Mouse (Mus musculus) naive thymus-derived CD4-positive, alpha-beta T cell, adult 2 months (primary cell): ENCODE results near the gene Stk39.

Experiments
- DNase-seq: peaks from one replicate; pipeline ENCODE4 v3.0.0-alpha.2; 2011; ENCODE audit warnings: low read depth

The Stk39 gene

DNA sequence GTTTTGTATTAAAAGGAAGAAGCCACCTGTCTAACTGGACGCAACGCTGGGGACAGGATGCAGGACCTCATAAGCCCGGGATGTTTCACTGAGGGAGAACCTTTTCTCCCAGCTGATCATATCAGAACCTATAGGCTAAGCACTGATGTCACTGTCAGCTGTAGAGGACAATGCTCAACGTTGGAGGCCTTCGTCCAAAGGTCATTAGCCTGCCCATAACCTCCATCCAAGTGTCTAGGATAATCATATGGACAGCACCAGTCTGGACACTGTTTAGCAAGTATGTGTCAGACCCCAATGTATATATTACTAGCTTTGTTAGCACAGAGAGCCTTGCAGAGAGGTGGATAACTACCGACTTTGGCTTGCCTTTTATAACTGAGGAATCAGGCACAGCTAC, 51.8 kb downstream of the Stk39 start:
- no peak for DNase-seq

DNA sequence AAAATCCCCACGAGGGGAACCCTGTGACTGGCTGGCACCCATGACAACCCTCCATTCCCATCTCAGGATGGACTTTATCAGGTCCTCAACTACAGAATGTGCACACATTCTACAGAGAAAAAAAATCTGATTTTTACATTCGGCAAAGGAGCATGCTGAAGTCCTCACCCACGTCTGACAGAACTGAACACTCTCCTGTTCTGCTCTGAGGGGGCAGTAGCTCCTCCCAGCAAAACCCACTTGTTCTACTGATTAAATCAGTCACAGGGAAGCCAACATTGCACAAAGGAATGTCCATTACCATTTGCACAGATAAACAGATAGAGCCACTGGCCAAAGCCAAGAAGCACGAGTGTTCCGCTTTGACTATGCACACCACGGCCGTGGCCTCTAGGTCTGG, 52.3 kb downstream of the Stk39 start:
- no peak for DNase-seq

DNA sequence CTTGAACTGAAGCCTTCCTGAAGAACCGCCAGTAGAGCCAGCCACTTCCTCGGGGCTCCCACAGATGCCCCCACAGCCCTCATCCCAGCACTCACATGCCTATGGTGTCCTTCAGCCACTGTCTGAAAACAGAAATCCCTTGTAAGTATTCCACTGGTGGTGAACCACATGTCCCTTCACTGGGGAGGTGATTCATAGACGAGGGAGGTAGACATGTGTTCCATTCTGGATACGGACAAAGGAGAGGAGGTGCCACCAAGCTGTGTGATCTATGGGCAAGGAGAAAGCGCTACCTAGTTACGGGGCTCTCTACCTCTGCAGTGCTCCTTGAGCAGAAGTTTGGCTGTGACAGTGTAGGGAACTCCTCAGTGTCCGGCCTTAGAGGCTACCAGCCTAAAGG, 52.9 kb downstream of the Stk39 start:
- DNase-seq: no peak

DNA sequence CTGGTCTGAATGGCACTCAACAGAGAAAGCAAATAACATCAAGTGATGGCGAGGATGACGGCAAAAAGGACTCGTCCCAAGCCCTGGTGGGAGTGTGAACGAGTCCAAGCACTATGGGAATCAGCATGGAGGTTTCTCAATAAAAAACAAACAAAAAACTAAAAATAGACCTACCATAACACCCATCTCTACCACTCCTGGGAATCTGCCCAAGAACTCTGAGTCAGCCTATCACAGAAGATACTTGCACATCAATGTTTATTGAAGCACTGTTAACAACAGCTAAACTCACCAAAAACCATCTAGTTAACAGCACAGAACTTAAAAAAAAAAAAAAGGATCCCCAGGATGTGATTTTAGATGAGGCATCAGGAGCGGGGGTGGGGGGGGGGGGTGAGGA, 55.0 kb downstream of the Stk39 start:
- no peak for DNase-seq

DNA sequence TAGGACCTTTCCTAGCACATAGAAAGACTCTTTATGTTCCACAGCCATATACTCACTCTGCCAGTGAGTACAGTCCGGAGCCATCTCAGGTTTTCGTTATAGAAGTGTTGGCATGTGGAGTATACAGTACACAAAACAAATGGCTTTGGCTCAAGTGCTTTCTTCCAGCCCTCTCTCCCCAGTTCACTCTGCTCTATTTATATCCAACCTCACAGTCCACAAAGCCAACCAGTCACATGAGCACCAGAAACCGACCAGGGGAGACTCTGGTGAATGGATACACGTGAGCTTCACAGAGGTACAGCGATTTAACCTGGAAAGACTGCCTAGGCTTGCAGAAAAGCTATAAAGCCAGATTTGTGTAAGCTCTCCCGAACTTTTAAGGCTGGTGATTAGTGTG, 56.4 kb downstream of the Stk39 start:
- no peak for DNase-seq

DNA sequence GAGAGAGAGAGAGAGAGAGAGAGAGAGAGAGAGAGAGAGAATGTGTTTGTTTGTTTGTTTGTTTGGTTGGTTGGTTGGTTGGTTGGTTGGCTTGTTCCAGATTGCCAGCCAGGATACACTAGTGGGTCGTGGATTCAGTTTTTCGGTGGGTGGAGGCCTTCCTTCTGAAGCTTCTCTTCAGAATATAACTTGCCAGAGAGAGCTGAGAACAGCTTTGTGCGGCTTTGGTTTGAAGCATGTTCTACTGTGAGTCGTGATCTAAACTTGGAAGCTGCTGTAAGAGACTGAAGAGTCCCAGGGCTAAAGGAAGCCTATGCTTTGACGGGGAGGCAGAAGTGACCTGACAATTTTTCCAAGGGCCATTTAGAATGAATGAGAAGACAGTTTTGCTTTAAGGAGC, 59.9 kb downstream of the Stk39 start:
- DNase-seq: no peak

DNA sequence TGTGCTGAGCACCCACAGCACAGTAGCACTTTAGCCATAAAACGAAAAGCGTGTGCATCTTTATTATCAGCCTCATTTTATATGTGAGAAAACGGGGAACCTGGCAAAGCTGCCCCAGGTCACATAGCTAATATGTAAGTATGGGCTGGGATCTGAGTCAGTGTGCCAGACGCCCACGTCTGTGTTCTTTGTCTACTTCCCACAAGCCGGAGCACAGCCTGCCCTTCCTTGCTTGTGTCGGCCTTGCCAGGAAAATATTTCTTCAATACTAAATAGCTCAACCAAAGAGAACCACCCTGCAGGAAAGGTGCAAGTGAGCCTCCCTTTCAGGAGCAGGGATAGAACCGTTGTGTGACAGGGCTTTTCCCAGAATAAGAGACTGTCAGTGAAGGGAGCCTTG, 60.9 kb downstream of the Stk39 start:
- DNase-seq: no peak

DNA sequence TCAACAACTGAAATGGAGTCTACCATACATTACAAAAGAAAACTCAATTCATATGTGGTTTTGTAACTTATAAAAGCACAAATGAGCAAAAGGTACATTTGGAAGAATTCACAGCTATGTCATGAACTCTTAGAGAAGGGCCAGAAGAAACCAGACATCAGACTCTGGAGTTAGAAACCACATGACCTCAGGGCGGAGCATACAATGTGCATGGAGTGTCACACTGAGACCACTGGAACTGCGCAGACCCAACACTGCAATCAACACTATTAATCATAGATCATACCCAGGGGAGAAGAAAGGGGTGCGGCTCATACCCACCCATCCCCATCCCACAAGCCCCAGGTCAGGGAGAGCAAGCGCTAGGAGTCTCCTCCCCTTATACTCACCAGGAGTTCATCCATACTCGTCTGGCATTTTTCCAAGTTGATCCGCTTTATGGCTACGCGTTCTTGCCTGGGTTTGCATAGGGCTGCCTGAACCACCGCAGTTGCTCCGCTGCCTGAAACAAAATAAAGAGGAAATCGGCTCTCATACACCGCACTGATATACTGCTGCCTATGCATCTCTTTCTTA, 62.3 kb downstream of the Stk39 start:
- no peak for DNase-seq

DNA sequence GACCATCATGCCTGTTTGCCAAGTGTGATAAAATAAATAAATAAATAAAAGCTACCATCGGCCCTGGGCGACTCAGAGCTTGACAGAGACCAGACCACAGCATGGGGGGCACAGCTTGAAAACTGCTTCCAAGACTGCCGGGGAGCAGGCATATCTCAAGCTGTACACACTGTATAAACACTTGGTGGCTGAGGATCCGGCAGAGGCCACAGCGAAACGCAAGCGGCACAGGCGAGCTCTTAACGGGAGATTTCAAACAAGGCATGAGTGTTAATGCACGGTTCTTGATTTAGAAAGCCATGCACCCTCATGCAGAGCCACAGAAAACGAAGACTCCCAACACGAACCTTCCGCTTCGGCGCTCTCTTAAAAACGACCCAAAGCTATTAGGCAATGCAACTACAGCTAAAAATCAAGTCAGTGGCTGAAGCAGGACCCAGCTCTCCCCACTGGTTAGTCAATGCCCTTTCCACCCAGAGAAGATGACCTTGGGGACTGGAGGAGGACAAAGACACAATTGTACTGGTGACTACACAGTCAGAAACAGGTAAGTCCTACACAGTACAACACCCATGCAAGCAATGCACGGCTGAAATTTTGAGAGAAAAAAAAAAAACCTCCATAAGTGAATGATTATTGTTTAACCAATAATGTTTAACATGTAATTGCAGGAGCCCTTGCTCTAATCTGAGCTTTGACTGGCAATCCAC, 63.6 kb downstream of the Stk39 start:
- DNase-seq: no peak

DNA sequence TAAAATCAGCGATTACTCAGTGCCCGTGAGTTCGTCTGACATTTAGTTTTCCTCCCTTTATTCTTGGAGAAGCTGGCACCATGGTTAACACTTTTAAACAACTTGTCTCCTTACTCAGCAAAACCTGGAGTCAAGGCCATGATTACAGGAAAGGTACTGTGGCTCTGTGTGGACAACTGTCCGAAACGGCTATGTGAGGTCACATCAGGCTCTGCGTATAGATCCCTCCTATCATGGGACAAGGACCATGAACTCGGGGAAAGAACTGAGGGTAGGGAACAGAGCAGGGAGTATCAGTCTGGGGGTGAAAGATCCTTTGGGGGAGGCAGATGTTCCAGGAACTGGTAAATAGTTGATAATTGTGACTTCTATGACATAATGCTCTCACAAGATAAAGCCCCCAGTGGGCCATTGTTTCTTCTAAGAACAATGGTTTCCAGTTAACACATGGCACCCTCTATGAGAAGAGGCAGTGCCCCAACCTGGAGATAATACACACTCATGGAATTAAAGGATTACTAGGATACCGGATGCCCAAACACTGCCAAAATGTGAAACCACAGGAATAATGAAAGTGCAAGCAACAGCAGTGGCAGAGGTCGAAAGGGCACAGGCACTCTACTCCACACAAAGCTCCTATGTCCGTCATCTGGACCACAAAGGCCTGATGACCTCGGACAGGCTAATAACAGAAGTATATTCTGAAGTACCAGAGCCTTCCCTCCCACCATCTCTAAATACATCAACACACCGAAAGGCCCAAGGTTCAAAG, 64.7 kb downstream of the Stk39 start:
- no peak for DNase-seq

DNA sequence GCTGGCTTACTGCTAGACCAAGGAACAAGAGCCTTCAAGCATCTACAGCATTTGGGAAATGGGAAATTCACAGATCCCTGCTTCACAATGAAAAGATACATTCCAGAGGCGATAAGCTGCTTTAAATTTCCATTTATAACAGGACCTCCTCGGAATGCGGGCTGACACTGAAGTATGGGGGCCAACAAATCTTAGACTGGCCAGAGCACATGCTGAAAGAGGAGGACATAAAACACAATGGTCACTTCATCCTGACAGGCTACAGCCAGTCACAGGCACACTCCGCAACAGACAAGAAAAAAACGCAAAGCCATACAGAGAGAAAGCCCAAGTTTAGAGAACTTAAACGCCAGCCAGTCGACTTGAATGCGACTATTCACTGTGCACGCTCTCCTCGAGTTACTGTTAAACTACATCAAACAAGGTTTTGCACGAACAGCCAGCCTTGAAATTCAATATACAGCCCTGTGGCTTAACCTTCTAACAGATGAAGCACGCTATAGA, 65.4 kb downstream of the Stk39 start:
- no peak for DNase-seq

DNA sequence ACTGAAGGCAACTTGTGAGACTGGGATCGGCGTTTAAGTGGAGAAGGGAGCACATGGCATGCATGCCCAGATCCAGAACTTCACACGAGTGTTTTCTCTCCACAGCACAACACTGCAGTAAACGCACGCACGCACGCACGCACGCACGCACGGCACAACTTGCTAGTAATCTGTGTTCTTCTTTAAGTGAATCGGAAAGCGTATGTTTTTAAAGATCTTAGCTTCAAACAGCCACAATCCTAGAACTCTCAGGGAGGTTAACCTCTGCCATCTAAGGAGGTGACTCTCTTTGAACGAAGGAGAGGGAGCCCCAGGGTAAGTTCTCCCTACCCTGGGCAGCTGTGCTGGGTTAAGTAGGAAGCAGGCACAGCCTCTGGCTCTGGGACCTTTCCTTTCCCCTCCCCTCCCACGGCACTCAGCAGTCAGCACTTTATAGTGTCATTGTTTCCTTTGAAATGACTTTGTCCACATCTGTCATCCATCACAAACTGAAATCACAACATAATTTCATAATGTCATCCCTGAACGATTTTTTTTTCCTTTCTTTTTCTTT, 66.8 kb downstream of the Stk39 start:
- DNase-seq: no peak

DNA sequence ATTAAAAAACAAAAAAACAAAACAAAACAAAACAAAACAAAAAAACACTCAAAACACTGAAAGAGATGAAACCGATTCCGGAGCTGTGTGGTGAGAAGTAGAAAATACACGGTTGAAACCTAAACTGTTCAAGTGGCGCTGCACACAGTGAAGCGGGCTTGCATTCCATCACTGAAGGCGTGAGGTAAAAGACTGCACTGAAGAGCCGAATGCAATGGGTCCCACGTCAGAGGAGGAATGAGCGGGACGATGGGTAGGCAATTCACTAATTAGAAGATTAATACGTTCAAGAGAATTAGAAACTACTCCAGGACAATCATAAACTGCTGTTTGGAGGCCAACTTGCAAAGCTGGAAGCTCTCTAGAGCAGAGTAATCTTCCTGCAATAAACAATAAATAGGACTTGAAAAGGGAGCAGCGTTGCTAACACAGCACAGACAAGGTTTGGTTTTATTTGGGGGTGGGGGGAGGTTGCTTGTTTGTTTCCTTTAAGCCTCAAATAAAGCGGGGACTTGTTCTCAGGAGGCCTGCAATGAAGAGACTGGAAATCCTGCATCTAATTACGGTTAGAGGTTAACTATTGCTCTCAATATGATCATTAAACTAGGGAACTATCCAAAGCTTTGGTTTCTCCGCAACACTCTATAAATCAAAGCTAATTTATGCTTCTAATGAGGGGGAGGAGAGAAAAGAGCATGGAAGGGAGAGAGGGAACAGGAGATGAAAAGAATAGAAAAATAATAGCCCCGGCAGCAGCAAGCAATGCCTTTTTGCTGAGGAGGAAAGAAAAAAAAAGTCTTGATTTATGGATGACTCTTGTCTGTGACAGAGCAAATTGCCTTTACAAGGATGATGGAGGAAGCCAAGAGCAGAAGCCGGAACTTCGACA, 67.5 kb downstream of the Stk39 start:
- DNase-seq: no peak

DNA sequence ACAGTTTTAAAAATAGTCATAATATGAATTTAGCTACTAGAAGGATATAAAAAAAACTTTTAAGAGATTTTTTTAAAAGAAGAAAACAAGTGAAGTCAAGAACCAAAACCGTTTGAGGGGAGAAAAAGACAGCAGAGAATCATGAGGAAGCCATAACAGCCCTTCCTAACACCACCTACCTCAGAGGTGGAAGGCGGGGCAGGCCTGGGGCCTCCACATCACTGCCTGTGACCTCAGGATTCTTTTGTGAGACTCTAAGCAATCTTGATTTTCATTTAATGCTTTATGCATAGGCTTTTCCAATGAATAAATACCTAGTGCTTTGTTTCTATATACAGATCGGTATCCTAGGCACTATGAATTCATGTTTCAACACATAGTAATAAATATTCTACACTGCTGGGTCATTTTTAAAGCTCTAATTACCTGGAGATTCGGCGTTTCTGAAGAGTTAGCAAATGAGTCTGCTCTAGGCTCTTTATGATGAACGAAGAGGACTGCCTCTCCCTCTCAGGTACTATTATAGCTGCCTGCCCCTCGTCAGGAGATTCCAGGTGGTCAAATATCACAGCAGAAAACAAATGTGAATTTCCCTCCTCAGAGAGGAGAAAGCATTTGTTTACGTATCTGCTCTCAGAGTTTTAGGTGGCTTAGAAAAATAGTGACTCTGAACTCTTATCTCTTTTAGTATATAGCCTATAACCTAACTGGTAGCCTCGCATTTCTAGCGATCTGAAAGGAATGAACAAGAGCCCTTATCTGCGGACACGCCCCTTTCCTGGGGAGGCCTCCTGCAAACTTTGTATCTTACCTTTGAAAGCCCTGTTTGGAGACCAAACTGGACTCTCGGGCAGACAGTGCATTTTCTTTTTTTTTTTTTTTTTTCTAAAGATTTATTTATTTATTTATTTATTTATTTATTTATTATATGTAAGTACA, 78.2 kb downstream of the Stk39 start:
- DNase-seq: no peak

DNA sequence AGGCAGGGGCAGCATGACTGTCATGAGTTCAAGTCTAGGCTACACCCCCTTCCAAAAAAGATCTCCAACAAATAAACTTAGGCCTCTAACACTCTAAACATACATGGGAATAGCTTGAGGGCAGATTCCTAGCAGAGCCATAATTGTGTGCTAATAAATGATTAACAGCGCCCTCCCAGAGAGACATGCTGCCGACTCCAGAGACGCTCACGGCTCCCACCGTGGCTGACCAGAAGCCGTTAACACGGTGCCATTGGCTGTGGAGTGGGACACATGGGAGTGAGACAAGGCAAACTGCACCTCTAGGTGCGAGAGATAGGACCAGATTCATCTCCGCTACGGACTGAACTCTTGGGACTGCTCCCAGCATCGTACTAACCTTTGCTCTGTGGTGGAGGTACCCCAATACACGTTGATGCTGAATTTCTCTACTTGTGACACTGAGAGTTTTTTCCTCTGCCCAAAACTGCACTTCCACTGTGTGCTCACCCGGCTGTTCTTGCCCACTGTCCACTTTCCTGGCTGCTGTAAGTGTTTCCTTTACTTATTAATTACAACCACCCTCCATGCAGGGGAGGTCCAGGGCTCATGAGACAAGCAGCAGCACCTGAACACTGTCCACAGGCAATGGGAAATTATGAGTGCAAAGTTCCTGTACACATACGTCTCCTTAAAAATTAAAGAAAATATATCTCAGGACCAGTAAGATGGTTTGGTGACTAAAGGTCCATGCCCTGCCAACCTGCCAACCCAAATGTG, 84.1 kb downstream of the Stk39 start:
- DNase-seq: no peak

DNA sequence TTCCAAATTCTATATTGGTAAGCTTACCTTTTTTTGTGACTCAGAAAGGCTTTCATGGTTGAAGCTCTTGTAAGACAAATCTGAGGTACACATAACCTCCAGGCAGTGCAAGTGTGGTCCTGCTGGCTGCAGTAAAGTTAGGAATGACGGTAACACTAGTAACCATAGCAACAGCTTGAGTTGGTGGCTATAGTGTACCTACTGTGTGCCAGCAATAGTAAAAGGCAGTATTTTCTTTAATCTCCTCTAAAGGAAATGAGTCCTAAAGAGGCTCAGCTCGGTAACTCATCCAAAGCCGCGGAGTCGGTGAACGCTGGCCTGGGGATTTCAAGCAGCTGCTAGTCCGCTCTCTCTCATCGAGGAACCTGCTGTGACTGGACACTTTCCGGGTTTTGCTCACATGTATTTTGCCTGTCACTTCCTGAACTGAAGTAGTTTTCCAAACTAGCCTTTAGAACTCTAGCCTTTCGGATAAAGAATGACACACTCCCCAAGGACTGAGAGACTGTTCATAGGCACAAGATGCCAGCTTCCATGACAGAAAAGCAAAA, 85.7 kb downstream of the Stk39 start:
- no peak for DNase-seq

DNA sequence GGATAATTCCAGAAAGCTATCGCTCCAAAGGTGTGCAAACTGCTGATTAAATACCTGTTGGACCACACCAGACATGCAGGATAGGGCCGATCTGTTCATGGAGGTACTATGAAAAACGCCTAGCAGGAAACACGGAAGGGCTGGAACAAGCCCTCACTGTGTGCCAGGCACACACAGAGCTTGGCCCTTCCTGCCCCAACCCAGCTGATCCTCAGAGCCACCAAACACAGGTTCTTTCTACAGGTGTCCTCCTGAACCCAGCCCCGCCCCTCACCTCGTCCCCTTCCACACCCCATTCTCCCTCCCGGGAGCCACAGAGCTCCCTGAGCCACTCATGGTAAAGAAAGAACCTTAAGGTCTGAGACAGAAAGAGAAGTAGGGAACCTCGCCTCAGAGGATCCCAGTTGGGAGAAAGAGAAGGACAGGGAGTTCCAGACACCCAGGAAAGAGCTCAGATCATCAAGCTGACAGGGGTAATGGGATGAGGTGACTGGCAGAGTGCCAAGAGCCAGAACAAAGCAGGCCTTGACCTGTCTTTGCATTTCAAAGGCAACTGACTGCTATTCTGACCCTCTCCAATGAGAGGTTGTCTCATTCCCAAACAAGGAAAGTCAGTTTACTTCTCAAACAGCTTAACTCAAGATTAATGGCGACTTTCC, 86.3 kb downstream of the Stk39 start:
- DNase-seq: no peak

DNA sequence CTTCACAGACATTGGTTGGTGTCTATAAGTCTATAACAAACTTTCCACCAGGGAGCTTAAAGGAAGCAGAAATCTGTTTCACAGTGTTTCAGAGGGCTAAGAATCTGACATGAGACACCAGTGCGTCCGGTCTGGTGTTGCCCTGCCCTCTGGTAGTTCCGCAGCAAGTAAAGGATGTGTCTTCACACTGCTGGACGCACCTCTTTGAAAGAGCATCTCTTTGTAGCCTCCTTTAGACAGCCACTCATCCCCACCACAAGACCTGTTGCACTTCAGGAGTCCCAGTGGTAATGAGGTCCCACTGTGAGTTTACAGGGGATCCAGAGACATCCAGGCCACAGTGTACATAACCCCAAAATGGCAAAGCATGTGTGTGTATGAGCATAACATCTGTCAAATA, 88.1 kb downstream of the Stk39 start:
- peak; percentile 9 for DNase-seq

DNA sequence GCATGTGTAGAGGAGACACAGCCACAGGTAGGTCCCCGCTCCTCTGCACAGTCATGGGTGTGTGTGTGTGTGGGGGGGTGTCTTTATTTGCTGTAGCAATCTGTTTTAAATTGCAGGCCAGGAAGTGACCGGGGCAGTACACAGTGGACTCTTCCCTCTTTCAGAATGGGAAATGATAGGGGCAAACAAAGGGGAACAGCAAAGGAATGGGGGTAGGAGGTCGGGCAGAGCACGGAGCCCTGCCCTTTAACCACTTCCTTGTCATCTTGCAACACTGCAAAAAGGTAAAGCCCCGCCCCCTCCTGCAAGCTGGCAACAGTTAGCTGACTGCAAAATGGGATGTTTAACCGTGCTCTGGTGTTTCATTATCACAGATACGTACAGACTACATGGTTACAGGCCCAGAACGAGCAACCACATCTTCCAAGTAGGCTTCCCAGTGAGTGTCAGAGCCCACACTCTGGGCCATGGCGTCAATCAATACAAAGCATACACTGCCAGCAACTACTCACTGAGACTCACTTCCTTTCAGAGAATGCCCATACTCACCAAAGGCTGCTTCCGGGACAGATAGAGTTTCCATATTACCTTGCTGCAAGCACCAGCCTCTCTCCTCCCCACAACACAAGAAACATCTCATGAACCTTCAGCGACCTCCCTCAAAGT, 89.5 kb downstream of the Stk39 start:
- peak; percentile 81 for DNase-seq
